Mouse (Mus musculus) stomach, embryonic 14.5 days (tissue): ENCODE data around the gene Rab19. TPM values are rescaled to one million over a fixed set of nuclear protein-coding genes. Genes with fewer than 3 reads are reported as not detected.
"Not testable (repeated sequence)": the region's sequence is repeated elsewhere in the genome, so short reads cannot be mapped to it uniquely, and the experiment has no call there.

ENCODE experiments used
- ATAC-seq: fragments of 200-750 bp; cut with Nextera tagmentation; 2 replicates; pipeline ENCODE4 v1.8.0; 2017; ENCODE audit warnings: low read depth, moderate TSS enrichment; ENCODE audit not compliant: insufficient number of reproducible peaks, insufficient read depth, low FRiP score
- H3K27ac ChIP-seq: fragments of 300-500 bp; sonication (generic); 2 replicates; pipeline ENCODE4 v1.5.1; 2014; ENCODE audit warnings: mild to moderate bottlenecking, low read length, moderate library complexity, mixed read lengths
- H3K27me3 ChIP-seq: fragments of 300-500 bp; sonication (generic); 2 replicates; pipeline ENCODE4 v1.6.1; 2014; ENCODE audit warnings: low read length, control low read depth, mixed read lengths; ENCODE audit not compliant: control insufficient read depth, insufficient read depth
- H3K36me3 ChIP-seq: fragments of 300-500 bp; sonication (generic); 2 replicates; pipeline ENCODE4 v1.6.1; 2014; ENCODE audit warnings: mild to moderate bottlenecking, control low read depth, low read length, moderate library complexity, mixed read lengths; ENCODE audit not compliant: control insufficient read depth, insufficient read depth
- H3K4me1 ChIP-seq: fragments of 300-500 bp; sonication (generic); 2 replicates; pipeline ENCODE4 v1.6.1; 2014; ENCODE audit warnings: low read length, control low read depth, mixed read lengths; ENCODE audit not compliant: control insufficient read depth, insufficient read depth
- H3K4me2 ChIP-seq: fragments of 300-500 bp; sonication (generic); replicated peaks from 2 replicates; pipeline ENCODE4 v1.6.1; 2014; ENCODE audit warnings: low read depth, low read length, control low read depth
- H3K4me3 ChIP-seq: fragments of 300-500 bp; sonication (generic); 2 replicates; pipeline ENCODE4 v1.5.1; 2014; ENCODE audit warnings: low read depth, low read length, control low read depth
- H3K9ac ChIP-seq: fragments of 300-500 bp; sonication (generic); replicated peaks from 2 replicates; pipeline ENCODE4 v1.6.1; 2014; ENCODE audit warnings: low read depth, mild to moderate bottlenecking, control low read depth, low read length, moderate library complexity, mixed read lengths
- H3K9me3 ChIP-seq: fragments of 300-500 bp; sonication (generic); 2 replicates; pipeline ENCODE4 v1.6.1; 2016; ENCODE audit warnings: low read depth, low read length, control low read depth; ENCODE audit not compliant: control insufficient read depth
- WGBS: fragments of 180-500 bp; shearing (Covaris S2); extraction: QIAGEN DNeasy Blood & Tissue Kit; methylation state at CpG from one replicate; pipeline ENCODE4 v1.1.7; 2014; 5-methylcytosine and 5-hydroxymethylcytosine counted together
- polyA plus RNA-seq: library from polyadenylated mRNA; unstranded; fragments of >200 nt; fragmentation: Nextera tagmentation; extraction: Ambion mirVana; gene quantifications from 2 replicates; pipeline ENCODE4 v1.2.1, GENCODE M21; 2014

Gene Rab19
- polyA plus RNA-seq, 1 experiment from 2014 or later, result 5.0 TPM

GRCm38 (mm10) chr6:39346991-39347501 is 33.9 kb upstream of the Rab19 start:
- H3K27me3 ChIP-seq, result no peaks in the 10 kb centered on the region
- ATAC-seq, result no peak
- peaks cover 21% of the 10 kb centered on the region for H3K36me3 ChIP-seq
- no peak overlapping the region for H3K4me2 ChIP-seq
- H3K4me3 ChIP-seq, result no peak overlapping the region
- no peaks in the 10 kb centered on the region for H3K9me3 ChIP-seq
- no peak overlapping the region for H3K27ac ChIP-seq
- H3K4me1 ChIP-seq, result no peaks in the 10 kb centered on the region
- whole genome bisulfite sequencing, result 24% methylated on average over 15 of the region's 15 CpGs
- H3K9ac ChIP-seq, result no peak overlapping the region

- ATAC-seq, result no peak
- Histone ChIP-seq H3K9ac (no peak overlapping the region), H3K9me3 (no peaks in the 10 kb centered on the region), H3K4me1 (no peaks in the 10 kb centered on the region), H3K36me3 (peaks cover 22% of the 10 kb centered on the region), H3K4me2 (no peak overlapping the region), H3K4me3 (no peak overlapping the region), H3K27ac (no peak overlapping the region), H3K27me3 (no peaks in the 10 kb centered on the region)
- 57% methylated on average over 4 of the region's 4 CpGs for WGBS
Measured at GRCm38 (mm10) chr6:39347880-39348814, 32.8 kb upstream of the Rab19 start.

- no peaks in the 10 kb centered on the region for H3K9me3 ChIP-seq
- no peak overlapping the region for H3K27ac ChIP-seq
- H3K4me3 ChIP-seq, result no peak overlapping the region
- no peak overlapping the region for H3K4me2 ChIP-seq
- no peak for ATAC-seq
- WGBS, result 81% methylated on average over 6 of the region's 6 CpGs
- H3K4me1 ChIP-seq, result no peaks in the 10 kb centered on the region
- H3K36me3 ChIP-seq, result peaks cover 25% of the 10 kb centered on the region
- H3K27me3 ChIP-seq, result no peaks in the 10 kb centered on the region
- H3K9ac ChIP-seq, result no peak overlapping the region
Measured at GRCm38 (mm10) chr6:39348946-39349345, 32.0 kb upstream of the Rab19 start.

GRCm38 (mm10) chr6:39359207-39359606 is 21.8 kb upstream of the Rab19 start:
- H3K36me3 ChIP-seq, result peaks cover 29% of the 10 kb centered on the region

GRCm38 (mm10) chr6:39362684-39363083 is 18.3 kb upstream of the Rab19 start:
- Histone ChIP-seq H3K36me3 (peaks cover 16% of the 10 kb centered on the region; the same call in 1 of the 2 replicates), H3K9ac (no peak overlapping the region), H3K4me2 (no peak overlapping the region), H3K4me1 (no peaks in the 10 kb centered on the region), H3K27ac (no peak overlapping the region), H3K27me3 (no peaks in the 10 kb centered on the region), H3K9me3 (no peaks in the 10 kb centered on the region), H3K4me3 (no peak overlapping the region)
- no peak for ATAC-seq
- WGBS, result 95% methylated on average over 2 of the region's 2 CpGs

More at GRCm38 (mm10) chr6:39359207-39359606, 21.8 kb upstream of the Rab19 start:
- not testable (repeated sequence) for ATAC-seq, H3K4me2 ChIP-seq, H3K27me3 ChIP-seq, H3K4me3 ChIP-seq, H3K9ac ChIP-seq, H3K4me1 ChIP-seq, H3K27ac ChIP-seq, H3K9me3 ChIP-seq
- 96% methylated on average over 9 of the region's 9 CpGs for WGBS

- Histone ChIP-seq H3K36me3 (peaks cover 7% of the 10 kb centered on the region; the same call in 1 of the 2 replicates), H3K4me3 (no peak overlapping the region), H3K4me1 (peaks cover 14% of the 10 kb centered on the region), H3K9ac (no peak overlapping the region), H3K9me3 (no peaks in the 10 kb centered on the region), H3K27me3 (no peaks in the 10 kb centered on the region), H3K27ac (no peak overlapping the region), H3K4me2 (no peak overlapping the region)
- WGBS, result 81% methylated on average over 3 of the region's 3 CpGs
- ATAC-seq, result no peak
Measured at GRCm38 (mm10) chr6:39369631-39370030, 11.3 kb upstream of the Rab19 start.

- Histone ChIP-seq H3K4me1 (peaks cover 22% of the 10 kb centered on the region), H3K4me3 (no peak overlapping the region), H3K9ac (no peak overlapping the region), H3K4me2 (no peak overlapping the region), H3K9me3 (no peaks in the 10 kb centered on the region), H3K36me3 (no peaks in the 10 kb centered on the region), H3K27ac (no peak overlapping the region), H3K27me3 (no peaks in the 10 kb centered on the region)
- ATAC-seq, result no peak
Measured at GRCm38 (mm10) chr6:39372042-39372441, 8.9 kb upstream of the Rab19 start.

- peaks cover 22% of the 10 kb centered on the region for H3K4me1 ChIP-seq
- peak overlapping the region; percentile 66 for H3K27ac ChIP-seq
- no peak; the same call in 1 of the 2 replicates for ATAC-seq
- H3K9me3 ChIP-seq, result no peaks in the 10 kb centered on the region
- H3K4me2 ChIP-seq, result no peak overlapping the region
- no peaks in the 10 kb centered on the region for H3K27me3 ChIP-seq
- H3K9ac ChIP-seq, result no peak overlapping the region
- no peak overlapping the region for H3K4me3 ChIP-seq
- H3K36me3 ChIP-seq, result no peaks in the 10 kb centered on the region
- WGBS, result 19% methylated on average over 7 of the region's 7 CpGs
Measured at GRCm38 (mm10) chr6:39372727-39373126, 8.2 kb upstream of the Rab19 start.
